Mouse (Mus musculus) ES-E14 (cell line): ENCODE data around the gene Fbxl7.

Experiments used
- CHD2 ChIP-seq: IDR thresholded peaks from 2 replicates; pipeline ENCODE4 v1.6.1; 2014; ENCODE audit warnings: mild to moderate bottlenecking, low read depth, low read length, inconsistent platforms
- HCFC1 ChIP-seq: IDR thresholded peaks from 2 replicates; pipeline ENCODE4 v1.6.1; 2012; ENCODE audit warnings: low read length, inconsistent platforms, borderline replicate concordance; ENCODE audit not compliant: insufficient read depth
- MAFK ChIP-seq: IDR thresholded peaks from 2 replicates; pipeline ENCODE4 v1.6.1; 2014; ENCODE audit warnings: mild to moderate bottlenecking, low read depth, low read length, inconsistent platforms; ENCODE audit not compliant: insufficient read depth
- ZC3H11A ChIP-seq: IDR thresholded peaks from 2 replicates; pipeline ENCODE4 v1.6.1; 2012; ENCODE audit warnings: low read depth, mild to moderate bottlenecking, inconsistent platforms, low read length, borderline replicate concordance
- ZNF384 ChIP-seq: IDR thresholded peaks from 2 replicates; pipeline ENCODE4 v1.6.1; 2012; ENCODE audit warnings: low read depth, low read length, inconsistent platforms

GRCm38 (mm10) chr15:26799457-26800021, 95.8 kb downstream of the Fbxl7 start:
- TF ChIP-seq HCFC1 (no peak), CHD2 (no peak), MAFK (no peak), ZNF384 (no peak), ZC3H11A (no peak)
